Mouse (Mus musculus): ENCODE results near the gene Car9. TPM values are rescaled to one million over a fixed set of nuclear protein-coding genes. Genes with fewer than 3 reads are reported as not detected.
A peak's percentile ranks its signal among the peaks of the same experiment; 100 is the strongest.

Car9 gene
- 0.96 and 1.0 TPM in 2 replicates for polyA plus RNA-seq (2016; fragmentation: Nextera tagmentation; extraction: Ambion mirVana)

GRCm38 (mm10) chr4:43506536-43507185 is at the start of gene Car9:
Gene Car9, plus strand, starts transcription at chr4:43506966.
- DNase-seq (ENCODE audit: low spot score) = no peak
- H3K36me3 ChIP-seq (replicated peaks) = no peaks in the 10 kb centered on the region
- H3K27me3 ChIP-seq (replicated peaks; ENCODE audit: low read depth, poor library complexity, severe bottlenecking) = peaks cover 64% of the 10 kb centered on the region
- H3K27ac ChIP-seq (replicated peaks) = peak within 1 kb of the TSS; percentile 48; the same call in 1 of the 2 replicates
- peaks cover 32% of the 10 kb centered on the region for H3K4me1 ChIP-seq
- H3K4me3 ChIP-seq = peak within 1 kb of the TSS; percentile 60
- no peaks in the 10 kb centered on the region for H3K9me3 ChIP-seq
- WGBS = 50% methylated on average over 9 of the region's 9 CpGs

- Histone ChIP-seq H3K27me3 (replicated peaks; ENCODE audit: low read depth, poor library complexity, severe bottlenecking) (peaks cover 53% of the 10 kb centered on the region), H3K9me3 (no peaks in the 10 kb centered on the region), H3K4me3 (no peak overlapping the region), H3K4me1 (peaks cover 33% of the 10 kb centered on the region), H3K27ac (replicated peaks) (no peak overlapping the region), H3K36me3 (replicated peaks) (no peaks in the 10 kb centered on the region)
- DNase-seq (ENCODE audit: low spot score) = no peak
- 18% methylated on average over 8 of the region's 8 CpGs for WGBS
Observed at GRCm38 (mm10) chr4:43457124-43457523, 49.6 kb upstream of the Car9 start.

GRCm38 (mm10) chr4:43463102-43463501 is 43.7 kb upstream of the Car9 start:
- Histone ChIP-seq H3K36me3 (replicated peaks) (no peaks in the 10 kb centered on the region), H3K9me3 (no peaks in the 10 kb centered on the region), H3K4me3 (no peak overlapping the region), H3K27ac (replicated peaks) (no peak overlapping the region), H3K27me3 (replicated peaks; ENCODE audit: low read depth, poor library complexity, severe bottlenecking) (no peaks in the 10 kb centered on the region), H3K4me1 (peaks cover 5% of the 10 kb centered on the region; the same call in 1 of the 2 replicates)
- WGBS = 92% methylated on average over 5 of the region's 5 CpGs
- DNase-seq (ENCODE audit: low spot score) = no peak

GRCm38 (mm10) chr4:43465935-43466334 is 40.8 kb upstream of the Car9 start:
- Histone ChIP-seq H3K27ac (replicated peaks) (no peak overlapping the region), H3K27me3 (replicated peaks; ENCODE audit: low read depth, poor library complexity, severe bottlenecking) (no peaks in the 10 kb centered on the region), H3K4me3 (no peak overlapping the region), H3K36me3 (replicated peaks) (no peaks in the 10 kb centered on the region), H3K4me1 (no peaks in the 10 kb centered on the region), H3K9me3 (no peaks in the 10 kb centered on the region)
- WGBS = 88% methylated on average over 6 of the region's 6 CpGs
- DNase-seq (ENCODE audit: low spot score) = no peak

GRCm38 (mm10) chr4:43466872-43467271 is 39.9 kb upstream of the Car9 start:
- H3K27ac ChIP-seq (replicated peaks) = no peak overlapping the region
- H3K4me1 ChIP-seq = no peaks in the 10 kb centered on the region
- WGBS = 90% methylated on average over 7 of the region's 7 CpGs
- no peaks in the 10 kb centered on the region for H3K9me3 ChIP-seq
- DNase-seq (ENCODE audit: low spot score) = no peak
- H3K4me3 ChIP-seq = no peak overlapping the region
- no peaks in the 10 kb centered on the region for H3K36me3 ChIP-seq (replicated peaks)
- H3K27me3 ChIP-seq (replicated peaks; ENCODE audit: low read depth, poor library complexity, severe bottlenecking) = no peaks in the 10 kb centered on the region

- WGBS = 91% methylated on average over 10 of the region's 10 CpGs
- Histone ChIP-seq H3K4me3 (no peak overlapping the region), H3K27me3 (replicated peaks; ENCODE audit: low read depth, poor library complexity, severe bottlenecking) (no peaks in the 10 kb centered on the region; the same call in 1 of the 2 replicates), H3K27ac (replicated peaks) (no peak overlapping the region), H3K36me3 (replicated peaks) (no peaks in the 10 kb centered on the region), H3K4me1 (no peaks in the 10 kb centered on the region), H3K9me3 (no peaks in the 10 kb centered on the region)
- DNase-seq (ENCODE audit: low spot score) = no peak
Observed at GRCm38 (mm10) chr4:43470301-43470700, 36.5 kb upstream of the Car9 start.

GRCm38 (mm10) chr4:43473636-43474035 is 33.1 kb upstream of the Car9 start:
- 90% methylated on average over 1 of the region's 1 CpGs for WGBS
- Histone ChIP-seq H3K27ac (replicated peaks) (no peak overlapping the region), H3K27me3 (replicated peaks; ENCODE audit: low read depth, poor library complexity, severe bottlenecking) (no peaks in the 10 kb centered on the region; the same call in 1 of the 2 replicates), H3K4me3 (no peak overlapping the region), H3K4me1 (peaks cover 5% of the 10 kb centered on the region; the same call in 1 of the 2 replicates), H3K36me3 (replicated peaks) (no peaks in the 10 kb centered on the region), H3K9me3 (no peaks in the 10 kb centered on the region)
- DNase-seq (ENCODE audit: low spot score) = no peak

- Histone ChIP-seq H3K27me3 (replicated peaks; ENCODE audit: low read depth, poor library complexity, severe bottlenecking) (no peaks in the 10 kb centered on the region; the same call in 1 of the 2 replicates), H3K4me1 (peaks cover 11% of the 10 kb centered on the region; the same call in 1 of the 2 replicates), H3K9me3 (no peaks in the 10 kb centered on the region), H3K4me3 (no peak overlapping the region), H3K36me3 (replicated peaks) (no peaks in the 10 kb centered on the region), H3K27ac (replicated peaks) (no peak overlapping the region)
- WGBS = 90% methylated on average over 6 of the region's 6 CpGs
- DNase-seq (ENCODE audit: low spot score) = no peak
Observed at GRCm38 (mm10) chr4:43476604-43477003, 30.2 kb upstream of the Car9 start.

GRCm38 (mm10) chr4:43477857-43478533 is 28.8 kb upstream of the Car9 start:
- Histone ChIP-seq H3K36me3 (replicated peaks) (no peaks in the 10 kb centered on the region), H3K27ac (replicated peaks) (peak overlapping the region; percentile 81), H3K27me3 (replicated peaks; ENCODE audit: low read depth, poor library complexity, severe bottlenecking) (peaks cover under 1% of the 10 kb centered on the region; the same call in 1 of the 2 replicates), H3K4me3 (peak overlapping the region; percentile 49), H3K9me3 (no peaks in the 10 kb centered on the region), H3K4me1 (peaks cover 16% of the 10 kb centered on the region)
- 16% methylated on average over 11 of the region's 11 CpGs for WGBS
- DNase-seq (ENCODE audit: low spot score) = peak; percentile 87

- Histone ChIP-seq H3K4me3 (peak overlapping the region; percentile 49), H3K9me3 (no peaks in the 10 kb centered on the region), H3K36me3 (replicated peaks) (no peaks in the 10 kb centered on the region), H3K27me3 (replicated peaks; ENCODE audit: low read depth, poor library complexity, severe bottlenecking) (peaks cover 5% of the 10 kb centered on the region; the same call in 1 of the 2 replicates), H3K4me1 (peaks cover 16% of the 10 kb centered on the region), H3K27ac (replicated peaks) (peak overlapping the region; percentile 81)
- DNase-seq (ENCODE audit: low spot score) = no peak
- WGBS = 53% methylated on average over 8 of the region's 8 CpGs
Observed at GRCm38 (mm10) chr4:43478534-43478858, 28.3 kb upstream of the Car9 start.

GRCm38 (mm10) chr4:43478906-43479832 is 27.6 kb upstream of the Car9 start:
- Histone ChIP-seq H3K36me3 (replicated peaks) (no peaks in the 10 kb centered on the region), H3K27ac (replicated peaks) (no peak overlapping the region; the same call in 1 of the 2 replicates), H3K4me1 (peaks cover 16% of the 10 kb centered on the region), H3K27me3 (replicated peaks; ENCODE audit: low read depth, poor library complexity, severe bottlenecking) (peaks cover 6% of the 10 kb centered on the region; the same call in 1 of the 2 replicates), H3K9me3 (no peaks in the 10 kb centered on the region), H3K4me3 (peak overlapping the region; percentile 40)
- DNase-seq (ENCODE audit: low spot score) = peak; percentile 81
- 49% methylated on average over 24 of the region's 24 CpGs for WGBS

GRCm38 (mm10) chr4:43480985-43481384 is 25.8 kb upstream of the Car9 start:
- Histone ChIP-seq H3K27me3 (replicated peaks; ENCODE audit: low read depth, poor library complexity, severe bottlenecking) (0 out of 2 replicates have a peak, but pooled peaks cover 6% of the 10 kb centered on the region), H3K4me3 (no peak overlapping the region), H3K27ac (replicated peaks) (no peak overlapping the region), H3K4me1 (peaks cover 16% of the 10 kb centered on the region), H3K36me3 (replicated peaks) (no peaks in the 10 kb centered on the region), H3K9me3 (no peaks in the 10 kb centered on the region)
- no peak for DNase-seq (ENCODE audit: low spot score)
- WGBS = 80% methylated on average over 5 of the region's 5 CpGs
